Mouse (Mus musculus) midbrain, postnatal 0 days (tissue): ENCODE measurements around the gene Bora. TPM values are rescaled to one million over a fixed set of nuclear protein-coding genes. Genes with fewer than 3 reads are reported as not detected.
A peak's percentile ranks its signal among the peaks of the same experiment; 100 is the strongest.

Experiments used
- ATAC-seq: fragments of 200-750 bp; cut with Nextera tagmentation; 2 replicates; pipeline ENCODE4 v1.8.0; 2017; ENCODE audit warnings: moderate number of reproducible peaks, mild to moderate bottlenecking, moderate TSS enrichment, moderate library complexity; ENCODE audit not compliant: low FRiP score
- DNase-seq: peaks from one replicate; pipeline ENCODE4 v3.0.0-alpha.2; 2015; ENCODE audit warnings: low spot score
- H3K27ac ChIP-seq: fragments of 300-500 bp; sonication (generic); 2 replicates; pipeline ENCODE4 v1.5.1; 2014; ENCODE audit warnings: low read depth, mild to moderate bottlenecking, low read length, mixed read lengths
- H3K27me3 ChIP-seq: fragments of 300-500 bp; sonication (generic); 2 replicates; pipeline ENCODE4 v1.6.1; 2014; ENCODE audit warnings: low read length, control low read depth, mixed read lengths; ENCODE audit not compliant: insufficient read depth
- H3K36me3 ChIP-seq: fragments of 300-500 bp; sonication (generic); 2 replicates; pipeline ENCODE4 v1.6.1; 2014; ENCODE audit warnings: low read length, control low read depth, mixed read lengths; ENCODE audit not compliant: insufficient read depth
- H3K4me1 ChIP-seq: fragments of 300-500 bp; sonication (generic); 2 replicates; pipeline ENCODE4 v1.6.1; 2014; ENCODE audit warnings: mild to moderate bottlenecking, control low read depth, antibody characterized with exemption, low read length, mixed read lengths; ENCODE audit not compliant: insufficient read depth
- H3K4me2 ChIP-seq: fragments of 300-500 bp; sonication (generic); 2 replicates; pipeline ENCODE4 v1.6.1; 2014; ENCODE audit warnings: low read depth, mild to moderate bottlenecking, low read length, mixed read lengths; ENCODE audit not compliant: poor library complexity, severe bottlenecking
- H3K4me3 ChIP-seq: fragments of 300-500 bp; sonication (generic); 2 replicates; pipeline ENCODE4 v1.5.1; 2014; ENCODE audit warnings: low read depth, mild to moderate bottlenecking, low read length, moderate library complexity
- H3K9ac ChIP-seq: fragments of 300-500 bp; sonication (generic); replicated peaks from 2 replicates; pipeline ENCODE4 v1.6.1; 2014; ENCODE audit warnings: mild to moderate bottlenecking, low read length, moderate library complexity, mixed read lengths; ENCODE audit not compliant: poor library complexity, severe bottlenecking
- H3K9me3 ChIP-seq: fragments of 300-500 bp; sonication (generic); 2 replicates; pipeline ENCODE4 v1.6.1; 2016; ENCODE audit warnings: low read length, control low read depth
- CTCF ChIP-seq: IDR thresholded peaks from 2 replicates; pipeline ENCODE4 v1.5.1; 2016; ENCODE audit warnings: antibody characterized with exemption, mild to moderate bottlenecking
- WGBS: fragments of 180-500 bp; shearing (Covaris S2); extraction: QIAGEN DNeasy Blood & Tissue Kit; methylation state at CpG from one replicate; pipeline ENCODE4 v1.1.7; 2014; 5-methylcytosine and 5-hydroxymethylcytosine counted together
- polyA plus RNA-seq: library from polyadenylated mRNA; unstranded; fragments of >200 nt; fragmentation: Nextera tagmentation; extraction: Ambion mirVana; gene quantifications from 2 replicates; pipeline ENCODE4 v1.2.1, GENCODE M21; 2015
- total RNA-seq: library from RNA; depleted of rRNA; stranded (reverse); fragments of >200 nt; gene quantifications from 2 replicates; pipeline ENCODE4 v1.2.3, GENCODE M21; 2014; rRNA removed

Bora gene
- total and polyA plus RNA-seq, 2 experiments from 2014 or later: 3.7 to 7.4 TPM

- Histone ChIP-seq H3K36me3 (peaks cover 32% of the 10 kb centered on the region; the same call in 1 of the 2 replicates), H3K9ac (no peak overlapping the region), H3K4me1 (no peaks in the 10 kb centered on the region), H3K9me3 (no peaks in the 10 kb centered on the region), H3K27ac (no peak overlapping the region), H3K27me3 (no peaks in the 10 kb centered on the region), H3K4me2 (no peak overlapping the region), H3K4me3 (no peak overlapping the region)
- ATAC-seq (no peak), DNase-seq (no peak)
- 93% methylated on average over 2 of the region's 2 CpGs for WGBS
- TF ChIP-seq CTCF: no peak
Observed at GRCm38 (mm10) chr14:99106671-99107070, 60.6 kb downstream of the Bora start.

GRCm38 (mm10) chr14:99107631-99108187, 61.7 kb downstream of the Bora start:
- Histone ChIP-seq H3K4me3 (no peak overlapping the region), H3K27me3 (no peaks in the 10 kb centered on the region), H3K36me3 (peaks cover 38% of the 10 kb centered on the region; the same call in 1 of the 2 replicates), H3K9me3 (no peaks in the 10 kb centered on the region), H3K4me2 (no peak overlapping the region), H3K4me1 (no peaks in the 10 kb centered on the region), H3K27ac (no peak overlapping the region), H3K9ac (no peak overlapping the region)
- DNase-seq: no peak
- ATAC-seq: no peak
- TF ChIP-seq CTCF: no peak
- WGBS: 89% methylated on average over 2 of the region's 2 CpGs

- Histone ChIP-seq H3K27ac (no peak overlapping the region), H3K9me3 (no peaks in the 10 kb centered on the region), H3K27me3 (no peaks in the 10 kb centered on the region), H3K4me1 (no peaks in the 10 kb centered on the region), H3K36me3 (peaks cover 41% of the 10 kb centered on the region; the same call in 1 of the 2 replicates), H3K4me3 (no peak overlapping the region), H3K4me2 (no peak overlapping the region), H3K9ac (no peak overlapping the region)
- TF ChIP-seq CTCF: no peak
- no peak for ATAC-seq
- 93% methylated on average over 6 of the region's 6 CpGs for WGBS
- no peak for DNase-seq
Observed at GRCm38 (mm10) chr14:99108762-99109161, 62.7 kb downstream of the Bora start.

- peak; percentile 65 for TF ChIP-seq CTCF
- H3K9me3 ChIP-seq: no peaks in the 10 kb centered on the region
- no peak overlapping the region for H3K9ac ChIP-seq
Observed at GRCm38 (mm10) chr14:99117576-99117975, 71.6 kb downstream of the Bora start.

GRCm38 (mm10) chr14:99121584-99122339, 75.7 kb downstream of the Bora start:
- Histone ChIP-seq H3K27ac (no peak overlapping the region), H3K4me3 (no peak overlapping the region), H3K9me3 (no peaks in the 10 kb centered on the region), H3K27me3 (no peaks in the 10 kb centered on the region), H3K4me1 (no peaks in the 10 kb centered on the region), H3K36me3 (peaks cover 7% of the 10 kb centered on the region), H3K4me2 (no peak overlapping the region), H3K9ac (no peak overlapping the region)
- ATAC-seq (no peak), DNase-seq (no peak)
- TF ChIP-seq CTCF: no peak
- 85% methylated on average over 11 of the region's 11 CpGs for WGBS

More at GRCm38 (mm10) chr14:99117576-99117975, 71.6 kb downstream of the Bora start:
- 79% methylated on average over 4 of the region's 4 CpGs for WGBS
- no peaks in the 10 kb centered on the region for H3K27me3 ChIP-seq
- ATAC-seq: no peak
- peaks cover 9% of the 10 kb centered on the region; the same call in 1 of the 2 replicates for H3K36me3 ChIP-seq
- no peak overlapping the region for H3K4me3 ChIP-seq
- peak; percentile 40 for DNase-seq
- no peak overlapping the region for H3K27ac ChIP-seq
- H3K4me2 ChIP-seq: no peak overlapping the region
- no peaks in the 10 kb centered on the region for H3K4me1 ChIP-seq

- ATAC-seq: no peak
- H3K27ac ChIP-seq: no peak overlapping the region
- H3K9ac ChIP-seq: no peak overlapping the region
- H3K9me3 ChIP-seq: no peaks in the 10 kb centered on the region
- no peak for TF ChIP-seq CTCF
- H3K27me3 ChIP-seq: no peaks in the 10 kb centered on the region
- no peak for DNase-seq
- H3K4me1 ChIP-seq: no peaks in the 10 kb centered on the region
- no peak overlapping the region for H3K4me2 ChIP-seq
- H3K36me3 ChIP-seq: peaks cover 3% of the 10 kb centered on the region; the same call in 1 of the 2 replicates
- 92% methylated on average over 4 of the region's 4 CpGs for WGBS
- H3K4me3 ChIP-seq: no peak overlapping the region
Observed at GRCm38 (mm10) chr14:99124076-99124475, 78.1 kb downstream of the Bora start.

Other genes starting within 250 kb of the Bora start
- gene Rpl36a-ps1, start 51.9 kb upstream of the Bora start, total RNA-seq: not detected in 2 replicates
- gene Rpl36a-ps1, start 51.9 kb upstream of the Bora start, polyA plus RNA-seq: 0.90 TPM in 1 of 2 replicates, not detected in the other
- 84.7 and 106 TPM in 2 replicates for gene Mzt1, start 88 bp upstream of the Bora start, total RNA-seq
- gene Mzt1, start 88 bp upstream of the Bora start, polyA plus RNA-seq: 107 and 117 TPM in 2 replicates
- 11.5 and 12.3 TPM in 2 replicates for gene Pibf1, start 53.2 kb downstream of the Bora start, total RNA-seq
- 13.7 and 14.4 TPM in 2 replicates for gene Pibf1, start 53.2 kb downstream of the Bora start, polyA plus RNA-seq
- gene Dis3, start 53.5 kb downstream of the Bora start, total RNA-seq: 19.6 and 27.7 TPM in 2 replicates
- 19.7 and 23.1 TPM in 2 replicates for gene Dis3, start 53.5 kb downstream of the Bora start, polyA plus RNA-seq